Mouse (Mus musculus): ENCODE results near the gene Zhx3. TPM values are rescaled to one million over a fixed set of nuclear protein-coding genes. Genes with fewer than 3 reads are reported as not detected.

Zhx3 gene
- polyA plus RNA-seq, 1 experiment from 2014 or later, result 23.9 TPM

- WGBS, result 85% methylated on average over 3 of the region's 3 CpGs
These were observed 23.1 kb downstream of the Zhx3 start for GRCm38 (mm10) chr2:160849617-160850240.

GRCm38 (mm10) chr2:160848186-160848585, 24.6 kb downstream of the Zhx3 start:
- ATAC-seq, result no peak
- Histone ChIP-seq H3K36me3 (ENCODE audit: control insufficient read depth, insufficient read depth) (no peaks in the 10 kb centered on the region), H3K4me1 (replicated peaks; ENCODE audit: control insufficient read depth, insufficient read depth, low read length) (no peaks in the 10 kb centered on the region; the same call in 1 of the 2 replicates), H3K27ac (ENCODE audit: low read length) (no peak overlapping the region), H3K9me3 (ENCODE audit: control insufficient read depth, low read length) (no peaks in the 10 kb centered on the region), H3K4me3 (replicated peaks; ENCODE audit: low read length) (no peak overlapping the region), H3K27me3 (replicated peaks; ENCODE audit: control insufficient read depth, insufficient read depth, low read length) (no peaks in the 10 kb centered on the region), H3K9ac (replicated peaks; ENCODE audit: low read depth, low read length) (no peak overlapping the region), H3K4me2 (ENCODE audit: low read length) (no peak overlapping the region)
- WGBS, result 93% methylated on average over 2 of the region's 2 CpGs

More at GRCm38 (mm10) chr2:160849617-160850240, 23.1 kb downstream of the Zhx3 start:
- peaks cover 3% of the 10 kb centered on the region for H3K4me1 ChIP-seq (replicated peaks; ENCODE audit: control insufficient read depth, insufficient read depth, low read length)
- H3K27me3 ChIP-seq (replicated peaks; ENCODE audit: control insufficient read depth, insufficient read depth, low read length), result no peaks in the 10 kb centered on the region
- H3K9ac ChIP-seq (replicated peaks; ENCODE audit: low read depth, low read length), result no peak overlapping the region
- no peak for ATAC-seq
- H3K27ac ChIP-seq (ENCODE audit: low read length), result no peak overlapping the region
- no peak overlapping the region for H3K4me3 ChIP-seq (replicated peaks; ENCODE audit: low read length)
- H3K9me3 ChIP-seq (ENCODE audit: control insufficient read depth, low read length), result no peaks in the 10 kb centered on the region
- H3K36me3 ChIP-seq (ENCODE audit: control insufficient read depth, insufficient read depth), result no peaks in the 10 kb centered on the region
- no peak overlapping the region for H3K4me2 ChIP-seq (ENCODE audit: low read length)

- Histone ChIP-seq H3K4me2 (ENCODE audit: low read length) (no peak overlapping the region), H3K9ac (replicated peaks; ENCODE audit: low read depth, low read length) (no peak overlapping the region), H3K9me3 (ENCODE audit: control insufficient read depth, low read length) (no peaks in the 10 kb centered on the region), H3K27me3 (replicated peaks; ENCODE audit: control insufficient read depth, insufficient read depth, low read length) (no peaks in the 10 kb centered on the region), H3K36me3 (ENCODE audit: control insufficient read depth, insufficient read depth) (no peaks in the 10 kb centered on the region), H3K27ac (ENCODE audit: low read length) (no peak overlapping the region), H3K4me1 (replicated peaks; ENCODE audit: control insufficient read depth, insufficient read depth, low read length) (no peaks in the 10 kb centered on the region; the same call in 1 of the 2 replicates), H3K4me3 (replicated peaks; ENCODE audit: low read length) (no peak overlapping the region)
- ATAC-seq, result no peak
- 73% methylated on average over 1 of the region's 1 CpGs for WGBS
These were observed 25.1 kb downstream of the Zhx3 start for GRCm38 (mm10) chr2:160847664-160848063.

- no peaks in the 10 kb centered on the region for H3K27me3 ChIP-seq (replicated peaks; ENCODE audit: control insufficient read depth, insufficient read depth, low read length)
- no peak overlapping the region for H3K4me2 ChIP-seq (ENCODE audit: low read length)
- no peaks in the 10 kb centered on the region for H3K9me3 ChIP-seq (ENCODE audit: control insufficient read depth, low read length)
- no peak for ATAC-seq
- H3K4me1 ChIP-seq (replicated peaks; ENCODE audit: control insufficient read depth, insufficient read depth, low read length), result peaks cover 5% of the 10 kb centered on the region
- H3K4me3 ChIP-seq (replicated peaks; ENCODE audit: low read length), result no peak overlapping the region
- H3K36me3 ChIP-seq (ENCODE audit: control insufficient read depth, insufficient read depth), result no peaks in the 10 kb centered on the region
- H3K9ac ChIP-seq (replicated peaks; ENCODE audit: low read depth, low read length), result no peak overlapping the region
- H3K27ac ChIP-seq (ENCODE audit: low read length), result peak overlapping the region; percentile 41
These were observed 32.0 kb downstream of the Zhx3 start for GRCm38 (mm10) chr2:160840838-160841237.

GRCm38 (mm10) chr2:160810802-160811201, 62.0 kb downstream of the Zhx3 start:
- H3K4me3 ChIP-seq (replicated peaks; ENCODE audit: low read length), result no peak overlapping the region
- H3K9ac ChIP-seq (replicated peaks; ENCODE audit: low read depth, low read length), result no peak overlapping the region
- no peaks in the 10 kb centered on the region for H3K27me3 ChIP-seq (replicated peaks; ENCODE audit: control insufficient read depth, insufficient read depth, low read length)
- no peak overlapping the region for H3K27ac ChIP-seq (ENCODE audit: low read length)
- H3K4me2 ChIP-seq (ENCODE audit: low read length), result no peak overlapping the region
- H3K36me3 ChIP-seq (ENCODE audit: control insufficient read depth, insufficient read depth), result no peaks in the 10 kb centered on the region
- ATAC-seq, result no peak
- H3K9me3 ChIP-seq (ENCODE audit: control insufficient read depth, low read length), result no peaks in the 10 kb centered on the region
- WGBS, result 95% methylated on average over 1 of the region's 1 CpGs
- peaks cover 4% of the 10 kb centered on the region; the same call in 1 of the 2 replicates for H3K4me1 ChIP-seq (replicated peaks; ENCODE audit: control insufficient read depth, insufficient read depth, low read length)

GRCm38 (mm10) chr2:160810376-160810775, 62.4 kb downstream of the Zhx3 start:
- H3K9me3 ChIP-seq (ENCODE audit: control insufficient read depth, low read length), result no peaks in the 10 kb centered on the region
- no peak for ATAC-seq
- peaks cover 4% of the 10 kb centered on the region; the same call in 1 of the 2 replicates for H3K4me1 ChIP-seq (replicated peaks; ENCODE audit: control insufficient read depth, insufficient read depth, low read length)
- no peaks in the 10 kb centered on the region for H3K36me3 ChIP-seq (ENCODE audit: control insufficient read depth, insufficient read depth)
- H3K9ac ChIP-seq (replicated peaks; ENCODE audit: low read depth, low read length), result no peak overlapping the region
- no peak overlapping the region for H3K4me2 ChIP-seq (ENCODE audit: low read length)
- H3K4me3 ChIP-seq (replicated peaks; ENCODE audit: low read length), result no peak overlapping the region
- H3K27me3 ChIP-seq (replicated peaks; ENCODE audit: control insufficient read depth, insufficient read depth, low read length), result no peaks in the 10 kb centered on the region
- H3K27ac ChIP-seq (ENCODE audit: low read length), result no peak overlapping the region

GRCm38 (mm10) chr2:160806091-160806521, 66.7 kb downstream of the Zhx3 start:
- Histone ChIP-seq H3K27me3 (replicated peaks; ENCODE audit: control insufficient read depth, insufficient read depth, low read length) (no peaks in the 10 kb centered on the region), H3K4me1 (replicated peaks; ENCODE audit: control insufficient read depth, insufficient read depth, low read length) (peaks cover 4% of the 10 kb centered on the region; the same call in 1 of the 2 replicates), H3K27ac (ENCODE audit: low read length) (no peak overlapping the region), H3K9me3 (ENCODE audit: control insufficient read depth, low read length) (no peaks in the 10 kb centered on the region), H3K9ac (replicated peaks; ENCODE audit: low read depth, low read length) (no peak overlapping the region), H3K36me3 (ENCODE audit: control insufficient read depth, insufficient read depth) (no peaks in the 10 kb centered on the region), H3K4me3 (replicated peaks; ENCODE audit: low read length) (no peak overlapping the region), H3K4me2 (ENCODE audit: low read length) (no peak overlapping the region)
- no peak for ATAC-seq
- 49% methylated on average over 3 of the region's 3 CpGs for WGBS

- no peaks in the 10 kb centered on the region for H3K9me3 ChIP-seq (ENCODE audit: control insufficient read depth, low read length)
- H3K9ac ChIP-seq (replicated peaks; ENCODE audit: low read depth, low read length), result no peak overlapping the region
- no peaks in the 10 kb centered on the region for H3K27me3 ChIP-seq (replicated peaks; ENCODE audit: control insufficient read depth, insufficient read depth, low read length)
- H3K4me1 ChIP-seq (replicated peaks; ENCODE audit: control insufficient read depth, insufficient read depth, low read length), result peaks cover 4% of the 10 kb centered on the region; the same call in 1 of the 2 replicates
- 68% methylated on average over 4 of the region's 4 CpGs for WGBS
- H3K36me3 ChIP-seq (ENCODE audit: control insufficient read depth, insufficient read depth), result no peaks in the 10 kb centered on the region
- H3K27ac ChIP-seq (ENCODE audit: low read length), result no peak overlapping the region
- H3K4me2 ChIP-seq (ENCODE audit: low read length), result no peak overlapping the region
- ATAC-seq, result no peak
- H3K4me3 ChIP-seq (replicated peaks; ENCODE audit: low read length), result no peak overlapping the region
These were observed 67.8 kb downstream of the Zhx3 start for GRCm38 (mm10) chr2:160804794-160805527.

GRCm38 (mm10) chr2:160802326-160802725, 70.5 kb downstream of the Zhx3 start:
- Histone ChIP-seq H3K4me3 (replicated peaks; ENCODE audit: low read length) (no peak overlapping the region), H3K27me3 (replicated peaks; ENCODE audit: control insufficient read depth, insufficient read depth, low read length) (no peaks in the 10 kb centered on the region), H3K9ac (replicated peaks; ENCODE audit: low read depth, low read length) (no peak overlapping the region), H3K4me2 (ENCODE audit: low read length) (no peak overlapping the region), H3K4me1 (replicated peaks; ENCODE audit: control insufficient read depth, insufficient read depth, low read length) (peaks cover 4% of the 10 kb centered on the region; the same call in 1 of the 2 replicates), H3K36me3 (ENCODE audit: control insufficient read depth, insufficient read depth) (no peaks in the 10 kb centered on the region), H3K9me3 (ENCODE audit: control insufficient read depth, low read length) (no peaks in the 10 kb centered on the region), H3K27ac (ENCODE audit: low read length) (no peak overlapping the region)
- 90% methylated on average over 3 of the region's 3 CpGs for WGBS
- ATAC-seq, result no peak
